Mouse (Mus musculus): Measurements from ENCODE around the gene 4930438A08Rik. TPM values are rescaled to one million over a fixed set of nuclear protein-coding genes. Genes with fewer than 3 reads are reported as not detected.

The 4930438A08Rik gene
- polyA plus RNA-seq, 1 experiment from 2014 or later: 3.2 TPM

GRCm38 (mm10) chr11:58263516-58263915 lies 11.1 kb upstream of the 4930438A08Rik start:
- Histone ChIP-seq H3K9ac (ENCODE audit: low read depth, low read length) (no peak overlapping the region), H3K27ac (ENCODE audit: low read length) (no peak overlapping the region), H3K4me1 (ENCODE audit: control insufficient read depth, low read depth, low read length) (no peaks in the 10 kb centered on the region; the same call in 1 of the 2 replicates), H3K36me3 (ENCODE audit: control insufficient read depth, insufficient read depth) (no peaks in the 10 kb centered on the region), H3K4me3 (ENCODE audit: low read depth, low read length) (no peak overlapping the region), H3K4me2 (ENCODE audit: low read depth, low read length) (no peak overlapping the region), H3K27me3 (ENCODE audit: control insufficient read depth, insufficient read depth, low read depth, low read length) (no peaks in the 10 kb centered on the region), H3K9me3 (replicated peaks; ENCODE audit: control insufficient read depth, low read length) (no peaks in the 10 kb centered on the region)
- WGBS (ENCODE audit: insufficient replicate concordance): 51% methylated on average over 2 of the region's 2 CpGs
- no peak for ATAC-seq (ENCODE audit: low read depth)

- Histone ChIP-seq H3K27me3 (ENCODE audit: control insufficient read depth, insufficient read depth, low read depth, low read length) (no peaks in the 10 kb centered on the region), H3K4me1 (ENCODE audit: control insufficient read depth, low read depth, low read length) (no peaks in the 10 kb centered on the region; the same call in 1 of the 2 replicates), H3K27ac (ENCODE audit: low read length) (no peak overlapping the region), H3K4me3 (ENCODE audit: low read depth, low read length) (no peak overlapping the region), H3K36me3 (ENCODE audit: control insufficient read depth, insufficient read depth) (no peaks in the 10 kb centered on the region), H3K4me2 (ENCODE audit: low read depth, low read length) (no peak overlapping the region), H3K9me3 (replicated peaks; ENCODE audit: control insufficient read depth, low read length) (no peaks in the 10 kb centered on the region), H3K9ac (ENCODE audit: low read depth, low read length) (no peak overlapping the region)
- WGBS (ENCODE audit: insufficient replicate concordance): 72% methylated on average over 9 of the region's 9 CpGs
- no peak for ATAC-seq (ENCODE audit: low read depth)
Measured at GRCm38 (mm10) chr11:58264546-58264945, 10.1 kb upstream of the 4930438A08Rik start.

DNA sequence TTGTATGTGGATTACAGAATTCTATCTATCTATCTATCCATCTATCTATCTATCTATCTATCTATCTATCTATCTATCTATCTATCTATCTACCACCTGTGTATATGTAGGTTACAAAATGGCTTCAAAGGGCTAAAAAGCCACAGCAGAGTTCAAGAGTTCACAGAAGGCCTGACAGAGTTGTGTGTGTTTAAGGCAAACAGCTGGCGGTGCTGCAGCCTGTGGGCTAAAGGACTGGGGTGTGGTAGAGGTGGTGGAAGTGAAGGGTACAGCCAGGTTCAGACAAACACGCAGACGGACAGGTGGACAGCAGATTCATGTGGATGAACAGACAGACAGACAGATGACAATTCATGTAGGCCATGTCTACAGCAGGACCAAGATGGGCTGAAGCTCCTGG lies 6.3 kb upstream of the 4930438A08Rik start:
- peak; percentile 61; the same call in 1 of the 2 replicates for ATAC-seq (ENCODE audit: low read depth)

DNA sequence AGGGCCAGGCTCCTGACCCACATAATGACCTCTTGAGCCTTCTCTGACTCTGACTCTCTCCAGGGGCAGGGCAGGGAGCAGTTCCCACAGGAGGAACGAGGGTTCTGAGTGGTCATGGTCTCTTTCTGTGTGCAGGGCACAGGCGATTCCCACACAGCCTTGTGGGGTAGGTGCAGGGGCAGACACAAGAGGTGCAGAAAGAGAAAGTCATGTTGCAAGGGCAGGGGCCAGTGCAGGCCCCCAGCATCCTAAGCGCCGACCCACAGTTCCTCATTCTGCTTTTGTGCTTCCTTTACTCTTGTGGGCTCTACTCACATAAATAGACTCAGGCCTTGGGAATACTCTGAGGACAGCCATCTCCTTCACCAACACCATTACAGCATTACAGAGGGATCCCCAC lies 1.2 kb downstream of the 4930438A08Rik start:
- Histone ChIP-seq H3K9ac (ENCODE audit: low read depth, low read length) (0 out of 2 replicates have a peak overlapping the region, but pooled peaks have one; percentile 9), H3K4me3 (ENCODE audit: low read depth, low read length) (no peak overlapping the region; the same call in 1 of the 2 replicates), H3K27me3 (ENCODE audit: control insufficient read depth, insufficient read depth, low read depth, low read length) (no peaks in the 10 kb centered on the region), H3K9me3 (replicated peaks; ENCODE audit: control insufficient read depth, low read length) (no peaks in the 10 kb centered on the region), H3K36me3 (ENCODE audit: control insufficient read depth, insufficient read depth) (no peaks in the 10 kb centered on the region), H3K4me2 (ENCODE audit: low read depth, low read length) (no peak overlapping the region), H3K27ac (ENCODE audit: low read length) (no peak overlapping the region), H3K4me1 (ENCODE audit: control insufficient read depth, low read depth, low read length) (no peaks in the 10 kb centered on the region)
- 32% methylated on average over 4 of the region's 4 CpGs for WGBS (ENCODE audit: insufficient replicate concordance)
- no peak for ATAC-seq (ENCODE audit: low read depth)

More for the DNA sequence above, 6.3 kb upstream of the 4930438A08Rik start:
- Histone ChIP-seq H3K9me3 (replicated peaks; ENCODE audit: control insufficient read depth, low read length) (no peaks in the 10 kb centered on the region), H3K27me3 (ENCODE audit: control insufficient read depth, insufficient read depth, low read depth, low read length) (no peaks in the 10 kb centered on the region), H3K4me2 (ENCODE audit: low read depth, low read length) (no peak overlapping the region), H3K4me1 (ENCODE audit: control insufficient read depth, low read depth, low read length) (no peaks in the 10 kb centered on the region; the same call in 1 of the 2 replicates), H3K4me3 (ENCODE audit: low read depth, low read length) (no peak overlapping the region), H3K36me3 (ENCODE audit: control insufficient read depth, insufficient read depth) (no peaks in the 10 kb centered on the region), H3K9ac (ENCODE audit: low read depth, low read length) (no peak overlapping the region), H3K27ac (ENCODE audit: low read length) (no peak overlapping the region)
- 69% methylated on average over 3 of the region's 3 CpGs for WGBS (ENCODE audit: insufficient replicate concordance)

DNA sequence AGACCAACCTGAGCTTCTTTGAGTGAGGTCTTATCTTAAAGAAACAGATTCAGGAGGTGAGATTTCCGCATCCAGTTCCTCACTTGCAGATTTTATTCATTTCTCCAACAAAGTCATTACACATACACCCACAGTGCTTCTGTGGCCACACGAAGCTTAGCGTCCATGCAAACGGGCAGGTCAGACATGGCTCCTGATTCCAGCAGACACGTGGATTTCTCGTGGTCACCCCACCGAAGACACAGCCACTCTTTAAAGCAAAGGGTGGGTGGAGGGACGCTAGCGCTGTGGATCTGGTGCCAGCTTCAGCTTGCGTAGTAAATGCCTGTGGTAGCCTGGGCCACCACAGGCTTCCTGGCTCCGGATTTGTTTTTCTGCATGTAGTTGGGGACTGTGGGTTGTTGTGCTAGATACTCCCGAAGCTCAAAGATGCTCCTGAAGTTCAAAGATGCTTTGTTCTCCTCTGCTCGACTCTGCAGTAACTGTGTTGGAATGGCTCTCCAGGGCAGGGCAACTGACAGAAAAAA lies 7.4 kb downstream of the 4930438A08Rik start:
- no peak overlapping the region for H3K4me3 ChIP-seq (ENCODE audit: low read depth, low read length)
- no peaks in the 10 kb centered on the region for H3K27me3 ChIP-seq (ENCODE audit: control insufficient read depth, insufficient read depth, low read depth, low read length)
- H3K36me3 ChIP-seq (ENCODE audit: control insufficient read depth, insufficient read depth): no peaks in the 10 kb centered on the region
- H3K9ac ChIP-seq (ENCODE audit: low read depth, low read length): no peak overlapping the region
- 60% methylated on average over 13 of the region's 13 CpGs for WGBS (ENCODE audit: insufficient replicate concordance)
- no peak overlapping the region for H3K4me2 ChIP-seq (ENCODE audit: low read depth, low read length)
- no peak overlapping the region for H3K27ac ChIP-seq (ENCODE audit: low read length)
- H3K9me3 ChIP-seq (replicated peaks; ENCODE audit: control insufficient read depth, low read length): no peaks in the 10 kb centered on the region
- no peak for ATAC-seq (ENCODE audit: low read depth)
- no peaks in the 10 kb centered on the region for H3K4me1 ChIP-seq (ENCODE audit: control insufficient read depth, low read depth, low read length)

DNA sequence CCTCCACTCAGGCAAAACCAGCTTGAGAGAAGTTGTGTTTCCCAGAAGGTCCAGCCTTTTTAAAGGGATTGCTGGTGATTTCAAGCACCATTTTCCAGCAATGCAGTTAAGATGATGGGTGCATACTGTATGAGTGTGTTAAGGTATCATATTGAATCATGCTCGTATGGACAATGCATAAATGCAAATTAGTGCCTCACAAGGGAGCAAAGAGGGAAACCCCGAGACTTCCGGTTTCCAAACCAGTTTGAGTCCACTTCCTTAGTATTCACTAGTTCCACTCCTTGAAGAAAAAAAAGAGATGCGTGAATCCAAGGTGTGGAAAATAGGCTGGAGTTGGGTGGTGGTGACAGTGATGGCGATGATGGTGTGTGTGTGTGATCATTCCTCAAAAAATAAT lies 7.9 kb downstream of the 4930438A08Rik start:
- Histone ChIP-seq H3K27me3 (ENCODE audit: control insufficient read depth, insufficient read depth, low read depth, low read length) (no peaks in the 10 kb centered on the region), H3K4me2 (ENCODE audit: low read depth, low read length) (no peak overlapping the region), H3K9me3 (replicated peaks; ENCODE audit: control insufficient read depth, low read length) (no peaks in the 10 kb centered on the region), H3K36me3 (ENCODE audit: control insufficient read depth, insufficient read depth) (no peaks in the 10 kb centered on the region), H3K4me1 (ENCODE audit: control insufficient read depth, low read depth, low read length) (no peaks in the 10 kb centered on the region), H3K9ac (ENCODE audit: low read depth, low read length) (no peak overlapping the region), H3K4me3 (ENCODE audit: low read depth, low read length) (no peak overlapping the region), H3K27ac (ENCODE audit: low read length) (no peak overlapping the region)
- 54% methylated on average over 5 of the region's 5 CpGs for WGBS (ENCODE audit: insufficient replicate concordance)
- ATAC-seq (ENCODE audit: low read depth): no peak

DNA sequence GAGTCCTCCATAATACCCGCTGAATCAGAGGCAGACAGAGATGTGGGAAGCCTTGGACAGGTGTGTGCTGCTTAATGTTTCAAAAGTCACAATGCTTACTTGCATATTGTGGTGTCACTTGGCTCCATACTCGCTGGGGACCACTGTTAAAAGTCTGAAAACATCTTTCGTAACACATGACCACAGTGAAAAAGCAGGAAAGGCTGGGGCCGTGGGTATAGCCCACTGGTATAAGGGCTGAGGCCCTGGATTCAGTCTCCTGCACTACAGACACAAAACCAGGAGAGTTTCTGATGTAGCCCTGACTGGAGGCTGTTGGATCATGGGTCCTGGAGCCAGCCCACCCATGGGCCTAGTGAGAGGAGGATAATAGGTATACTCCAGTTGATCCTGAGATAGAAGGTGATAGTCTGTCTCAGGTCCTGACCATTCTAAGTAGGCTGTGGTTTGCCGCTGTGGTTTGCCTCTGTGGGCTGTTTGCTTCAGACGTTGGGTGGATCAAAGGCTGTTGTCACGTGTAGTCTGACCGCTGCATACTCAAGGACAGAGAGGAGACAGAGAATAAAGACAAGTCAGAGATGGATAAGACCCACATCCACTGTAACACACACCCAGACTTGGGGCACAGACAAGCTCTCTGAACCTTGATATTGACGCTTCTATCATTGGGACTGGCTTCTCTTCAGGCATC lies 15.5 kb downstream of the 4930438A08Rik start:
- Histone ChIP-seq H3K4me2 (ENCODE audit: low read depth, low read length) (no peak overlapping the region), H3K4me3 (ENCODE audit: low read depth, low read length) (no peak overlapping the region), H3K9me3 (replicated peaks; ENCODE audit: control insufficient read depth, low read length) (no peaks in the 10 kb centered on the region), H3K27ac (ENCODE audit: low read length) (no peak overlapping the region), H3K36me3 (ENCODE audit: control insufficient read depth, insufficient read depth) (no peaks in the 10 kb centered on the region), H3K4me1 (ENCODE audit: control insufficient read depth, low read depth, low read length) (no peaks in the 10 kb centered on the region), H3K9ac (ENCODE audit: low read depth, low read length) (no peak overlapping the region), H3K27me3 (ENCODE audit: control insufficient read depth, insufficient read depth, low read depth, low read length) (no peaks in the 10 kb centered on the region)
- ATAC-seq (ENCODE audit: low read depth): no peak
- 22% methylated on average over 9 of the region's 9 CpGs for WGBS (ENCODE audit: insufficient replicate concordance)

DNA sequence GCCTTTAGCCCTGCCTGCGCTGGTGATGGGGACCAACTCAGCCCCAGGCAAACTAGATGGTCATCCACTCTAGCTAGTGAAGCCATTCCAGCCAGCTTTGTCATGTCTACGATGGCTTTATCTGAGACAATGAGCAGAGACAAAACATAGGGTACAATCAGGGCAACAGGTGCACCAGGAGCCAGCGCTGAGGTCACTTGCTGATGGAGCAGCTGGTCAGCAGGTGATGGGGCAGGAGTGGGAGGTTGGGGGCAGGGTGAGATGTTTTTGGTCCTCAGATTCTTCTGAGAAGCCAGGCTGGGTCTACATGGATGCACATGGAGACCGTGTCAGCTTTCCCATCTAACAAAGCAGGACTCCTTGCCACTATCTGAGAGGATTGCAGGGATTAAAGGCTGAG lies 16.2 kb downstream of the 4930438A08Rik start:
- Histone ChIP-seq H3K36me3 (ENCODE audit: control insufficient read depth, insufficient read depth) (no peaks in the 10 kb centered on the region), H3K4me1 (ENCODE audit: control insufficient read depth, low read depth, low read length) (no peaks in the 10 kb centered on the region), H3K27me3 (ENCODE audit: control insufficient read depth, insufficient read depth, low read depth, low read length) (no peaks in the 10 kb centered on the region), H3K27ac (ENCODE audit: low read length) (no peak overlapping the region), H3K9ac (ENCODE audit: low read depth, low read length) (no peak overlapping the region), H3K9me3 (replicated peaks; ENCODE audit: control insufficient read depth, low read length) (no peaks in the 10 kb centered on the region), H3K4me3 (ENCODE audit: low read depth, low read length) (no peak overlapping the region), H3K4me2 (ENCODE audit: low read depth, low read length) (no peak overlapping the region)
- WGBS (ENCODE audit: insufficient replicate concordance): 61% methylated on average over 4 of the region's 4 CpGs
- no peak for ATAC-seq (ENCODE audit: low read depth)

DNA sequence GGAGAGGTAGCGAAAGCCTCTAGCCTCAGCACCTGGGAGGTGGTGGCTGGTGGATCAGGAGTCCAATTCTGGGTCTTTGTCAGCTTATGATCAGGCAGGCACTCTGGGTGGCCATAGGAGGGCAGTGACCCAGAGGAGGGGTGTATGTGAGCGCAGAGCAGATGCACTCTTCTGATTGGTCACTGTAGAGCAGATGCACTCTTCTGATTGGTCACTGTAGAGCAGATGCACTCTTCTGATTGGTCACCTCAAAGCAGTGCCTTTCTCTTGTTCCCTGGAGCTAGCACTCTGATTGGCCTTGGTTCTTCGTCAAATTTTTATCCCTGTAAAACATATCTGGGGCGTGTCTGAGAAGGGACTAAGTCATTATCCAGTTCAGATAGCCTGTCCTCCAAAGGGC lies 18.2 kb downstream of the 4930438A08Rik start:
- 0 out of 2 replicates have a peak, but pooled peaks have one; percentile 30 for ATAC-seq (ENCODE audit: low read depth)
- H3K36me3 ChIP-seq (ENCODE audit: control insufficient read depth, insufficient read depth): no peaks in the 10 kb centered on the region
- no peak overlapping the region for H3K27ac ChIP-seq (ENCODE audit: low read length)
- 47% methylated on average over 4 of the region's 4 CpGs for WGBS (ENCODE audit: insufficient replicate concordance)
- no peak overlapping the region for H3K9ac ChIP-seq (ENCODE audit: low read depth, low read length)
- no peaks in the 10 kb centered on the region for H3K27me3 ChIP-seq (ENCODE audit: control insufficient read depth, insufficient read depth, low read depth, low read length)
- no peaks in the 10 kb centered on the region for H3K9me3 ChIP-seq (replicated peaks; ENCODE audit: control insufficient read depth, low read length)
- H3K4me3 ChIP-seq (ENCODE audit: low read depth, low read length): no peak overlapping the region
- no peaks in the 10 kb centered on the region for H3K4me1 ChIP-seq (ENCODE audit: control insufficient read depth, low read depth, low read length)
- H3K4me2 ChIP-seq (ENCODE audit: low read depth, low read length): no peak overlapping the region
